ENCODE assay signal across 1 mouse cellular context in the genomic region with DNA sequence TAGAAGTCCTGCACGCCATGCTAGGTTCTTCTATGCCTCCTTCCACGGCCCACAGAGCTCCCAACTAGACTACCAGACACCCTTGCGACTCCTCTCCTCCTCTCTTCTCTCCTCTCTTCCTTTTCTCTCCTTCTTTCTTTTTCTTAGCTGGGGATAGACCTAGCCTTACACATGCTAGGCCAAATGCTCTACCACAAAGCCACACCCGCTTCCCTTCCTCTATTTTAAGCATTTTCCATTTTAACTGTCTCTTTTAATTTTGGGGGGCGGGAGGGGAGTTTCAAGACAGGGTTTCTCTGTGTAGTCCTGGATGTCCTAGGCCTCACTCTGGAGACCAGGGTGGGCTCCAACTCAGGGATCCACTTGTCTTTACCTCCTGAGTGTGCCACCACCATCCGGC.
TF ChIP-seq lines count a peak whose summit lies in the region.

No protein-coding gene starts in this region.

TF ChIP-seq in MEL, 35 proteins besides CTCF, POLR2A, EP300 and RAD21 (continued from another document):
- TF ChIP-seq TBP (IDR thresholded peaks at IDR 0.05; ENCODE audit: low read depth, low read length) (0 out of 2 replicates have a peak, but pooled peaks have one; percentile 30), GATA1 (IDR thresholded peaks at IDR 0.05; ENCODE audit: low read depth, low read length) (0 out of 2 replicates have a peak, but pooled peaks have one; percentile 1), POLR2AphosphoS5 (IDR thresholded peaks at IDR 0.05; ENCODE audit: borderline replicate concordance, low read depth, low read length) (no peak), BHLHE40 (IDR thresholded peaks at IDR 0.05; ENCODE audit: borderline replicate concordance, low read depth, low read length) (no peak), ETS1 (IDR thresholded peaks at IDR 0.05; ENCODE audit: low read depth, low read length) (peak; percentile 63; the same call in 1 of the 2 replicates), NELFE (IDR thresholded peaks at IDR 0.05; ENCODE audit: low read depth, low read length) (no peak; the same call in 1 of the 2 replicates), TAL1 (IDR thresholded peaks at IDR 0.05; ENCODE audit: low read length) (no peak), HCFC1 (IDR thresholded peaks at IDR 0.05; ENCODE audit: low read depth, low read length) (0 out of 2 replicates have a peak, but pooled peaks have one; percentile 43), MEF2A (IDR thresholded peaks at IDR 0.05; ENCODE audit: extremely low read depth, insufficient replicate concordance, low read depth, low read length, poor library complexity, severe bottlenecking) (0 out of 2 replicates have a peak, but pooled peaks have one; percentile 64)
